Mouse (Mus musculus) lung, postnatal 0 days (tissue): ENCODE results near the gene Chdh. TPM values are rescaled to one million over a fixed set of nuclear protein-coding genes. Genes with fewer than 3 reads are reported as not detected.

Source experiments
- ATAC-seq: fragments of 200-750 bp; cut with Nextera tagmentation; 2 replicates; pipeline ENCODE4 v1.8.0; 2017; ENCODE audit warnings: moderate library complexity
- DNase-seq: peaks from one replicate; pipeline ENCODE4 v3.0.0-alpha.2; 2016; ENCODE audit warnings: low spot score
- H3K27ac ChIP-seq: fragments of 300-500 bp; sonication (generic); 2 replicates; pipeline ENCODE4 v1.5.1; 2014; ENCODE audit warnings: antibody characterized with exemption, mild to moderate bottlenecking, low read length, mixed read lengths
- H3K27me3 ChIP-seq: fragments of 300-500 bp; sonication (generic); replicated peaks from 2 replicates; pipeline ENCODE4 v1.6.1; 2014; ENCODE audit warnings: low read length, mixed read lengths; ENCODE audit not compliant: insufficient read depth
- H3K36me3 ChIP-seq: fragments of 300-500 bp; sonication (generic); 2 replicates; pipeline ENCODE4 v1.6.1; 2014; ENCODE audit warnings: low read length, mixed read lengths; ENCODE audit not compliant: insufficient read depth
- H3K4me1 ChIP-seq: fragments of 300-500 bp; sonication (generic); 2 replicates; pipeline ENCODE4 v1.6.1; 2014; ENCODE audit warnings: antibody characterized with exemption, low read depth, low read length, mixed read lengths; ENCODE audit not compliant: insufficient read depth
- H3K4me2 ChIP-seq: fragments of 300-500 bp; sonication (generic); replicated peaks from 2 replicates; pipeline ENCODE4 v1.6.1; 2014; ENCODE audit warnings: low read depth, mild to moderate bottlenecking, low read length, moderate library complexity, mixed read lengths
- H3K4me3 ChIP-seq: fragments of 300-500 bp; sonication (generic); 2 replicates; pipeline ENCODE4 v1.5.1; 2014; ENCODE audit warnings: low read depth, low read length
- H3K9ac ChIP-seq: fragments of 300-500 bp; sonication (generic); replicated peaks from 2 replicates; pipeline ENCODE4 v1.6.1; 2014; ENCODE audit warnings: low read depth, mild to moderate bottlenecking
- H3K9me3 ChIP-seq: fragments of 300-500 bp; sonication (generic); 2 replicates; pipeline ENCODE4 v1.6.1; 2016; ENCODE audit warnings: low read length, mixed read lengths
- CTCF ChIP-seq: IDR thresholded peaks from 2 replicates; pipeline ENCODE4 v1.5.1; 2016; ENCODE audit warnings: antibody characterized with exemption, mild to moderate bottlenecking
- EP300 ChIP-seq: IDR thresholded peaks from 2 replicates; pipeline ENCODE4 v1.6.1; 2016; ENCODE audit warnings: antibody characterized with exemption, mild to moderate bottlenecking, control low read depth
- WGBS: fragments of 180-500 bp; shearing (Covaris S2); extraction: QIAGEN DNeasy Blood & Tissue Kit; methylation state at CpG from one replicate; pipeline ENCODE4 v1.1.7; 2014; 5-methylcytosine and 5-hydroxymethylcytosine counted together
- polyA plus RNA-seq: library from polyadenylated mRNA; unstranded; fragments of >200 nt; fragmentation: Nextera tagmentation; extraction: Ambion mirVana; gene quantifications from 2 replicates; pipeline ENCODE4 v1.2.1, GENCODE M21; 2015

Chdh gene
- polyA plus RNA-seq, 1 experiment from 2014 or later = 0.80 TPM

- H3K9ac ChIP-seq = no peak overlapping the region
- ATAC-seq (no peak), DNase-seq (no peak)
- H3K4me1 ChIP-seq = 0 out of 2 replicates have a peak, but pooled peaks cover 4% of the 10 kb centered on the region
- WGBS = 97% methylated on average over 4 of the region's 4 CpGs
- peaks cover 47% of the 10 kb centered on the region for H3K36me3 ChIP-seq
- no peak overlapping the region for H3K4me3 ChIP-seq
- H3K4me2 ChIP-seq = no peak overlapping the region
- TF ChIP-seq EP300 (no peak), CTCF (no peak)
- H3K9me3 ChIP-seq = no peaks in the 10 kb centered on the region
- H3K27ac ChIP-seq = no peak overlapping the region
- no peaks in the 10 kb centered on the region for H3K27me3 ChIP-seq
These were observed 13.8 kb upstream of the Chdh start for GRCm38 (mm10) chr14:29994976-29995375.

GRCm38 (mm10) chr14:29996000-29996751 is 12.6 kb upstream of the Chdh start:
- H3K4me1 ChIP-seq = 0 out of 2 replicates have a peak, but pooled peaks cover 4% of the 10 kb centered on the region
- ATAC-seq (peak; percentile 55), DNase-seq (no peak)
- H3K4me3 ChIP-seq = no peak overlapping the region
- no peaks in the 10 kb centered on the region for H3K9me3 ChIP-seq
- H3K27ac ChIP-seq = no peak overlapping the region
- no peak overlapping the region for H3K4me2 ChIP-seq
- no peaks in the 10 kb centered on the region for H3K27me3 ChIP-seq
- 81% methylated on average over 11 of the region's 11 CpGs for WGBS
- H3K9ac ChIP-seq = no peak overlapping the region
- no peak for TF ChIP-seq EP300
- no peak for TF ChIP-seq CTCF
- H3K36me3 ChIP-seq = peaks cover 42% of the 10 kb centered on the region

GRCm38 (mm10) chr14:29997345-29997744 is 11.5 kb upstream of the Chdh start:
- 0 out of 2 replicates have a peak, but pooled peaks cover 4% of the 10 kb centered on the region for H3K4me1 ChIP-seq
- H3K4me3 ChIP-seq = no peak overlapping the region
- no peak overlapping the region for H3K27ac ChIP-seq
- no peaks in the 10 kb centered on the region for H3K9me3 ChIP-seq
- peaks cover 31% of the 10 kb centered on the region for H3K36me3 ChIP-seq
- ATAC-seq (no peak), DNase-seq (peak; percentile 30)
- H3K9ac ChIP-seq = no peak overlapping the region
- H3K4me2 ChIP-seq = no peak overlapping the region
- TF ChIP-seq CTCF (no peak), EP300 (no peak)
- H3K27me3 ChIP-seq = no peaks in the 10 kb centered on the region

- Histone ChIP-seq H3K4me2 (no peak overlapping the region), H3K27me3 (no peaks in the 10 kb centered on the region), H3K36me3 (peaks cover 17% of the 10 kb centered on the region), H3K27ac (no peak overlapping the region), H3K4me1 (0 out of 2 replicates have a peak, but pooled peaks cover 4% of the 10 kb centered on the region), H3K9me3 (no peaks in the 10 kb centered on the region), H3K4me3 (no peak overlapping the region), H3K9ac (no peak overlapping the region)
- DNase-seq (no peak), ATAC-seq (no peak)
- TF ChIP-seq CTCF (no peak), EP300 (no peak)
- 77% methylated on average over 13 of the region's 13 CpGs for WGBS
These were observed 9.9 kb upstream of the Chdh start for GRCm38 (mm10) chr14:29998747-29999474.

- Histone ChIP-seq H3K36me3 (peaks cover 13% of the 10 kb centered on the region), H3K9me3 (no peaks in the 10 kb centered on the region), H3K4me1 (0 out of 2 replicates have a peak, but pooled peaks cover 4% of the 10 kb centered on the region), H3K4me3 (no peak overlapping the region), H3K27me3 (no peaks in the 10 kb centered on the region), H3K9ac (no peak overlapping the region), H3K27ac (no peak overlapping the region), H3K4me2 (no peak overlapping the region)
- WGBS = 80% methylated on average over 3 of the region's 3 CpGs
- TF ChIP-seq EP300 = no peak
- no peak for TF ChIP-seq CTCF
- ATAC-seq (no peak), DNase-seq (no peak)
These were observed 9.4 kb upstream of the Chdh start for GRCm38 (mm10) chr14:29999475-29999811.

GRCm38 (mm10) chr14:30009864-30010560 is 1.2 kb downstream of the Chdh start:
- ATAC-seq = peak; percentile 43
- 38% methylated on average over 10 of the region's 10 CpGs for WGBS
- Histone ChIP-seq H3K4me3 (no peak overlapping the region), H3K9ac (no peak overlapping the region), H3K36me3 (no peaks in the 10 kb centered on the region), H3K4me2 (peak overlapping the region; percentile 81), H3K27me3 (0 out of 2 replicates have a peak, but pooled peaks cover 3% of the 10 kb centered on the region), H3K27ac (no peak overlapping the region), H3K4me1 (peaks cover 4% of the 10 kb centered on the region; the same call in 1 of the 2 replicates), H3K9me3 (no peaks in the 10 kb centered on the region)
- TF ChIP-seq EP300 (no peak), CTCF (no peak)
- peak; percentile 19 for DNase-seq
